Mouse (Mus musculus) stomach, embryonic 15.5 days (tissue): ENCODE data around the gene Dvl2. TPM values are rescaled to one million over a fixed set of nuclear protein-coding genes. Genes with fewer than 3 reads are reported as not detected.
"Not testable (repeated sequence)": the region's sequence is repeated elsewhere in the genome, so short reads cannot be mapped to it uniquely, and the experiment has no call there.

Source experiments
- ATAC-seq: fragments of 200-750 bp; cut with Nextera tagmentation; 2 replicates; pipeline ENCODE4 v1.8.0; 2017; ENCODE audit warnings: low read depth, moderate number of reproducible peaks, moderate TSS enrichment; ENCODE audit not compliant: insufficient read depth, low FRiP score
- H3K27ac ChIP-seq: fragments of 300-500 bp; sonication (generic); 2 replicates; pipeline ENCODE4 v1.5.1; 2015; ENCODE audit warnings: mild to moderate bottlenecking, inconsistent platforms
- H3K27me3 ChIP-seq: fragments of 300-500 bp; sonication (generic); replicated peaks from 2 replicates; pipeline ENCODE4 v1.6.1; 2015; ENCODE audit warnings: inconsistent platforms
- H3K36me3 ChIP-seq: fragments of 300-500 bp; sonication (generic); 2 replicates; pipeline ENCODE4 v1.6.1; 2015; ENCODE audit warnings: inconsistent platforms
- H3K4me1 ChIP-seq: fragments of 300-500 bp; sonication (generic); 2 replicates; pipeline ENCODE4 v1.6.1; 2015; ENCODE audit warnings: inconsistent platforms
- H3K4me2 ChIP-seq: fragments of 300-500 bp; sonication (generic); 2 replicates; pipeline ENCODE4 v1.6.1; 2015; ENCODE audit warnings: mild to moderate bottlenecking, inconsistent platforms
- H3K4me3 ChIP-seq: fragments of 300-500 bp; sonication (generic); replicated peaks from 2 replicates; pipeline ENCODE4 v1.5.1; 2015; ENCODE audit warnings: inconsistent platforms
- H3K9ac ChIP-seq: fragments of 300-500 bp; sonication (generic); 2 replicates; pipeline ENCODE4 v1.6.1; 2015; ENCODE audit warnings: inconsistent platforms
- H3K9me3 ChIP-seq: fragments of 300-500 bp; sonication (generic); 2 replicates; pipeline ENCODE4 v1.6.1; 2016; ENCODE audit warnings: inconsistent platforms
- WGBS: fragments of 180-500 bp; shearing (Covaris S2); methylation state at CpG from one replicate; pipeline ENCODE4 v1.1.7; 2015; 5-methylcytosine and 5-hydroxymethylcytosine counted together
- polyA plus RNA-seq: library from polyadenylated mRNA; unstranded; fragments of >200 nt; fragmentation: Nextera tagmentation; extraction: Ambion mirVana; gene quantifications from 2 replicates; pipeline ENCODE4 v1.2.1, GENCODE M21; 2015

Dvl2 gene
- polyA plus RNA-seq = 31.9 and 33.9 TPM in 2 replicates

- H3K9me3 ChIP-seq = no peaks in the 10 kb centered on the region
- H3K4me2 ChIP-seq = peak within 1 kb of the TSS; percentile 66
- under 1% methylated on average over 48 of the region's 48 CpGs for WGBS
- ATAC-seq = peak; percentile 47
- H3K4me1 ChIP-seq = peaks cover 35% of the 10 kb centered on the region
- peaks cover 30% of the 10 kb centered on the region for H3K36me3 ChIP-seq
- H3K9ac ChIP-seq = peak within 1 kb of the TSS; percentile 79
- H3K27ac ChIP-seq = peak within 1 kb of the TSS; percentile 96
- no peaks in the 10 kb centered on the region for H3K27me3 ChIP-seq
- peak within 1 kb of the TSS; percentile 91 for H3K4me3 ChIP-seq
Observed at GRCm38 (mm10) chr11:70000396-70000898, at the start of gene Dvl2. Gene Dvl2, plus strand, starts transcription at chr11:70000595.

- WGBS = 41% methylated on average over 4 of the region's 4 CpGs
- Histone ChIP-seq H3K9ac (no peak overlapping the region), H3K4me3 (no peak overlapping the region), H3K27ac (no peak overlapping the region), H3K4me2 (no peak overlapping the region), H3K9me3 (no peaks in the 10 kb centered on the region), H3K4me1 (peaks cover 21% of the 10 kb centered on the region), H3K36me3 (no peaks in the 10 kb centered on the region), H3K27me3 (no peaks in the 10 kb centered on the region)
- no peak for ATAC-seq
Observed at GRCm38 (mm10) chr11:69950807-69951459, 49.5 kb upstream of the Dvl2 start.

- 41% methylated on average over 1 of the region's 1 CpGs for WGBS
Observed at GRCm38 (mm10) chr11:69952274-69952673, 48.1 kb upstream of the Dvl2 start.

GRCm38 (mm10) chr11:69953267-69953915 lies 47.0 kb upstream of the Dvl2 start:
- H3K27me3 ChIP-seq = no peaks in the 10 kb centered on the region
- H3K27ac ChIP-seq = 0 out of 2 replicates have a peak overlapping the region, but pooled peaks have one; percentile 40
- no peak for ATAC-seq
- 31% methylated on average over 11 of the region's 11 CpGs for WGBS
- H3K36me3 ChIP-seq = no peaks in the 10 kb centered on the region
- no peak overlapping the region for H3K9ac ChIP-seq
- no peak overlapping the region for H3K4me2 ChIP-seq
- H3K4me1 ChIP-seq = peaks cover 4% of the 10 kb centered on the region
- H3K4me3 ChIP-seq = no peak overlapping the region
- no peaks in the 10 kb centered on the region for H3K9me3 ChIP-seq

More at GRCm38 (mm10) chr11:69952274-69952673, 48.1 kb upstream of the Dvl2 start:
- H3K27ac ChIP-seq = no peak overlapping the region
- H3K4me3 ChIP-seq = no peak overlapping the region
- H3K9me3 ChIP-seq = no peaks in the 10 kb centered on the region
- no peaks in the 10 kb centered on the region for H3K36me3 ChIP-seq
- H3K9ac ChIP-seq = no peak overlapping the region
- no peak for ATAC-seq
- H3K4me1 ChIP-seq = peaks cover 14% of the 10 kb centered on the region
- H3K27me3 ChIP-seq = no peaks in the 10 kb centered on the region
- H3K4me2 ChIP-seq = no peak overlapping the region

- WGBS = 78% methylated on average over 4 of the region's 4 CpGs
- H3K4me1 ChIP-seq, H3K9me3 ChIP-seq, H3K27me3 ChIP-seq, H3K9ac ChIP-seq, H3K4me3 ChIP-seq, ATAC-seq, H3K4me2 ChIP-seq, H3K36me3 ChIP-seq, H3K27ac ChIP-seq: not testable (repeated sequence)
Observed at GRCm38 (mm10) chr11:69955618-69956017, 44.8 kb upstream of the Dvl2 start.

GRCm38 (mm10) chr11:69956218-69956617 lies 44.2 kb upstream of the Dvl2 start:
- H3K4me2 ChIP-seq = no peak overlapping the region
- H3K27me3 ChIP-seq = no peaks in the 10 kb centered on the region
- H3K9me3 ChIP-seq = no peaks in the 10 kb centered on the region
- H3K27ac ChIP-seq = no peak overlapping the region
- H3K9ac ChIP-seq = no peak overlapping the region
- no peak overlapping the region for H3K4me3 ChIP-seq
- no peaks in the 10 kb centered on the region for H3K36me3 ChIP-seq
- H3K4me1 ChIP-seq = no peaks in the 10 kb centered on the region
- ATAC-seq = no peak
- 66% methylated on average over 1 of the region's 1 CpGs for WGBS

GRCm38 (mm10) chr11:69960616-69961015 lies 39.8 kb upstream of the Dvl2 start:
- H3K4me1 ChIP-seq = no peaks in the 10 kb centered on the region; the same call in 1 of the 2 replicates
- no peak overlapping the region for H3K27ac ChIP-seq
- WGBS = 38% methylated on average over 5 of the region's 5 CpGs
- no peak overlapping the region for H3K4me2 ChIP-seq
- peaks cover 13% of the 10 kb centered on the region for H3K27me3 ChIP-seq
- H3K4me3 ChIP-seq = no peak overlapping the region
- H3K9me3 ChIP-seq = no peaks in the 10 kb centered on the region
- ATAC-seq = no peak
- H3K9ac ChIP-seq = no peak overlapping the region
- no peaks in the 10 kb centered on the region for H3K36me3 ChIP-seq

GRCm38 (mm10) chr11:69961841-69962240 lies 38.6 kb upstream of the Dvl2 start:
- no peak overlapping the region for H3K4me3 ChIP-seq
- no peak overlapping the region for H3K4me2 ChIP-seq
- WGBS = 22% methylated on average over 5 of the region's 5 CpGs
- ATAC-seq = no peak
- no peaks in the 10 kb centered on the region for H3K36me3 ChIP-seq
- peaks cover 25% of the 10 kb centered on the region for H3K27me3 ChIP-seq
- 0 out of 2 replicates have a peak overlapping the region, but pooled peaks have one; percentile 51 for H3K27ac ChIP-seq
- peaks cover 10% of the 10 kb centered on the region; the same call in 1 of the 2 replicates for H3K4me1 ChIP-seq
- H3K9me3 ChIP-seq = no peaks in the 10 kb centered on the region
- no peak overlapping the region for H3K9ac ChIP-seq

GRCm38 (mm10) chr11:69964650-69965270 lies 35.6 kb upstream of the Dvl2 start, which contains the start of gene Cldn7:
Gene Cldn7, plus strand, starts transcription at chr11:69964779.
- 11% methylated on average over 24 of the region's 24 CpGs for WGBS
- no peak within 1 kb of the TSS; the same call in 1 of the 2 replicates for H3K9ac ChIP-seq
- H3K9me3 ChIP-seq = no peaks in the 10 kb centered on the region
- peak within 1 kb of the TSS; percentile 91 for H3K27ac ChIP-seq
- peaks cover 30% of the 10 kb centered on the region for H3K27me3 ChIP-seq
- no peak for ATAC-seq
- H3K4me1 ChIP-seq = peaks cover 10% of the 10 kb centered on the region; the same call in 1 of the 2 replicates
- peak within 1 kb of the TSS; percentile 49 for H3K4me3 ChIP-seq
- H3K36me3 ChIP-seq = peaks cover 3% of the 10 kb centered on the region; the same call in 1 of the 2 replicates
- H3K4me2 ChIP-seq = peak within 1 kb of the TSS; percentile 70

- Histone ChIP-seq H3K9ac (peak overlapping the region; percentile 49), H3K4me3 (peak overlapping the region; percentile 49), H3K36me3 (peaks cover 7% of the 10 kb centered on the region; the same call in 1 of the 2 replicates), H3K27me3 (peaks cover 30% of the 10 kb centered on the region), H3K27ac (peak overlapping the region; percentile 91), H3K9me3 (no peaks in the 10 kb centered on the region), H3K4me2 (peak overlapping the region; percentile 70), H3K4me1 (peaks cover 10% of the 10 kb centered on the region; the same call in 1 of the 2 replicates)
- 3% methylated on average over 47 of the region's 49 CpGs for WGBS
- peak; percentile 76 for ATAC-seq
Observed at GRCm38 (mm10) chr11:69965271-69966005, 35.0 kb upstream of the Dvl2 start.
